Mouse (Mus musculus) spleen, postnatal 14 days (tissue): ENCODE measurements around the gene Slc6a6.

Experiments
- DNase-seq, 2 experiments: peaks; one replicate each; pipeline ENCODE4 v3.0.0; 2021 to 2022; ENCODE audit warnings: low spot score in 2 of 2

The Slc6a6 gene

GRCm38 (mm10) chr6:91700823-91701621, 17.2 kb downstream of the Slc6a6 start:
- DNase-seq, result no peak

GRCm38 (mm10) chr6:91703459-91703858, 19.6 kb downstream of the Slc6a6 start:
- DNase-seq, result no peak

- DNase-seq, result no peak
Observed at GRCm38 (mm10) chr6:91704446-91704845, 20.6 kb downstream of the Slc6a6 start.

- no peak for DNase-seq
Observed at GRCm38 (mm10) chr6:91705651-91706050, 21.8 kb downstream of the Slc6a6 start.

GRCm38 (mm10) chr6:91706072-91706776, 22.4 kb downstream of the Slc6a6 start:
- DNase-seq, result peak in 1 of 2 experiments; percentile 36

- DNase-seq, result no peak
Observed at GRCm38 (mm10) chr6:91707276-91707885, 23.5 kb downstream of the Slc6a6 start.

- no peak for DNase-seq
Observed at GRCm38 (mm10) chr6:91707886-91708564, 24.2 kb downstream of the Slc6a6 start.

- no peak for DNase-seq
Observed at GRCm38 (mm10) chr6:91708919-91709318, 25.1 kb downstream of the Slc6a6 start.

GRCm38 (mm10) chr6:91710345-91710930, 26.6 kb downstream of the Slc6a6 start:
- no peak for DNase-seq

GRCm38 (mm10) chr6:91712097-91712854, 28.4 kb downstream of the Slc6a6 start:
- DNase-seq, result no peak

GRCm38 (mm10) chr6:91712855-91713331, 29.0 kb downstream of the Slc6a6 start:
- peak in 1 of 2 experiments; percentile 10 for DNase-seq

- DNase-seq, result no peak
Observed at GRCm38 (mm10) chr6:91713370-91713896, 29.6 kb downstream of the Slc6a6 start.

GRCm38 (mm10) chr6:91715023-91715422, 31.2 kb downstream of the Slc6a6 start:
- no peak for DNase-seq

- DNase-seq, result no peak
Observed at GRCm38 (mm10) chr6:91715988-91716810, 32.3 kb downstream of the Slc6a6 start.

GRCm38 (mm10) chr6:91718067-91718466, 34.2 kb downstream of the Slc6a6 start:
- no peak for DNase-seq

GRCm38 (mm10) chr6:91718603-91719002, 34.8 kb downstream of the Slc6a6 start:
- no peak for DNase-seq

- no peak for DNase-seq
Observed at GRCm38 (mm10) chr6:91719042-91719747, 35.3 kb downstream of the Slc6a6 start.

- DNase-seq, result no peak
Observed at GRCm38 (mm10) chr6:91719865-91720533, 36.1 kb downstream of the Slc6a6 start.
